Mouse (Mus musculus): ENCODE measurements around the gene Cfap73.

DNA sequence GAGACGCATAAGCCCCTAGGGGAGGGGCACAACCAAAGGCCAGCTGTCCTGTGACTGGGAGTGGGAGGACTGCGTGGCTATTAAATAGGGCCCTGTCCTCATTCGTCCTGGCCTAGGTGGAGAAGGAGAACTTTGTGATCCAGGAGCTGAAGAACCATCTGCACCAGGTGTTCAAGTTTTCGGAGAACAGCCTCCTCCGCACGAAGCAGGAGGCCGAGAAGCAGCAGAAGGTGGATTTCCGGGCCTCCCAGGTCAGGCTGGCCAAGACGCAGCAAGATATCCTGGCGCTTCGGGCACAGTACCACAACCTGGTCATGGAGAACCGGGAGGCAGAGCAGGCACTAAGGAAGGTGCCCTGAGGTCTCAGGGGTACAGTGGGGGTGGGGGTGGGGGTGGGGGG is 31.8 kb downstream of the Cfap73 start:
- no peak for TF ChIP-seq SMC3 (IDR thresholded peaks at IDR 0.05; ENCODE audit: low read depth, low read length)
- no peak for TF ChIP-seq MAX (IDR thresholded peaks at IDR 0.05; ENCODE audit: low read length)
- TF ChIP-seq CTCF (conservative IDR thresholded peaks at IDR 0.05 in 1 of 2, IDR thresholded peaks at IDR 0.05 in 1 of 2; ENCODE audit: low read depth in 2 of 2, low read length in 2 of 2) = no peak
- no peak for TF ChIP-seq HCFC1 (IDR thresholded peaks at IDR 0.05; ENCODE audit: low read depth, low read length)
- TF ChIP-seq USF1 (IDR thresholded peaks at IDR 0.05; ENCODE audit: low read depth, low read length) = no peak
- no peak for TF ChIP-seq POLR2A (IDR thresholded peaks at IDR 0.05; ENCODE audit: low read depth, low read length)
- no peak for TF ChIP-seq JUND (conservative IDR thresholded peaks at IDR 0.05; ENCODE audit: low read depth, low read length)
- TF ChIP-seq SIN3A (IDR thresholded peaks at IDR 0.05; ENCODE audit: low read length) = no peak
- TF ChIP-seq ETS1 (conservative IDR thresholded peaks at IDR 0.05; ENCODE audit: low read depth, low read length) = no peak
- no peak for TF ChIP-seq EP300 (IDR thresholded peaks at IDR 0.05; ENCODE audit: low read length)

Data from CH12.LX (cell line).